Mouse (Mus musculus) layer of hippocampus, adult 9-10 months (tissue): ENCODE data around the gene Ndufb10.

Experiments used
- DNase-seq: peaks from one replicate; pipeline ENCODE4 v3.0.0; 2022; ENCODE audit warnings: low spot score

Gene Ndufb10

DNA sequence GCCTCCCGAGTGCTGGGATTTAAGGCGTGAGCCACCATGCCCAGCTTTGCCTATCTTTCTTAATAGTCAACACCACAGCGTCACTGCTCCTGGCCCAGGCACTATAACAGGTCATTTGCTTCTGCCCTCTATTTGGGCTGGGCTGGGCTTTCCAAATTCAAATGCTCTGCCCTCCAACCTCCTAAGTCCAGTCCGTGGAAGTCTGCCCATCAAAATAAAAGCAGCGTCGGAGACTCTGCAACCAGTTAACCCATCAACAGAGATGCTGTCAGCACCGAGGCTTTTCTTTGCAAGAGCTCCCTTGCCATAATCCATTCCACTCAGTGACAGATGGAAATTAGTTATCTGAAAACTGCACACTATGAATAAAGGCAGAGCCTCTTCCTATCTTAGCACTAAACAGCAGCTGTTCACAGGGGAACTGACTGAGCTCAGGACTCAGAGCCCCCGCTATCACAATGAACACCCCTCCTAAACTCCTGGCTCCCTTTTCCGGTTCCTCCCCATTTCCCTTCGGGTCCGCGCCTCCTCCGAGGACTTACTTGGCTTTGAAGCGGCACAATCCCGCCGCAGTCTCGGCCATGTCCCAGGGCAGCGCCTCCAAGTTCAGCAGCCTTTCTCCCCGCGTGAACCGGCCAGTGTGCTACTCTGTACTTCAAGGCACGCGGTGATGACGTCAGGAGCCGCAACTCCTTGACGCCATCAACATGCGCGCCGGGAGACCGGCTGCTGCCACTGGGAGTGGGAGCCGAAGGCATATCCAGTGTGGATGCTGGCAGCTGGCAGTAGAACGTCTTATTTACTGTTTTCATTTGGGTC is 17.1 kb downstream of the Ndufb10 start, which contains the start of gene Tbl3:
Gene Tbl3 (minus strand): TSS at position 679 of the 819 bp plus-strand sequence.
- peak; percentile 87 for DNase-seq

DNA sequence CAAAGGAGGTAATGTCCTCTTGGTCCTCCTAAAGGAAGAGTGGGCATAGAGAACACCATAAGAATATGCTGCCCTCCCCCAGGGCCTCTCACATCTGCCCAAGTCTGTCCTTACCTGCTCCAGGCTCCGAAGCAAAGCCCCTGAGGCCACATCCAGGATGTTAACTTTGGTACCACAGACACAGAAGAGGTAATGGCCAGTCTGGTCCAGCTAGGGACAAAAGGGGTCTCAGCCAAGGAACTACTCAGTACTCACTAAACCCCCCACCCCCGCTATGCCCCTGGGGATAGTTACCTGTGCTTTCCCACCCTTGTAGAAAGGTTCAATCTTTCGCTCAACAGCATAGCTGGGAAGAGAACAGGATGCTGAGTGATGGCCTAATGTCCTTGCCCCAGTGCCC is 18.5 kb downstream of the Ndufb10 start:
- DNase-seq, result no peak

GRCm38 (mm10) chr17:24701251-24701650 is 23.0 kb downstream of the Ndufb10 start:
- DNase-seq, result no peak

- DNase-seq, result no peak
Measured at GRCm38 (mm10) chr17:24699473-24699872, 24.8 kb downstream of the Ndufb10 start.

- no peak for DNase-seq
Measured at GRCm38 (mm10) chr17:24698715-24699114, 25.6 kb downstream of the Ndufb10 start.

DNA sequence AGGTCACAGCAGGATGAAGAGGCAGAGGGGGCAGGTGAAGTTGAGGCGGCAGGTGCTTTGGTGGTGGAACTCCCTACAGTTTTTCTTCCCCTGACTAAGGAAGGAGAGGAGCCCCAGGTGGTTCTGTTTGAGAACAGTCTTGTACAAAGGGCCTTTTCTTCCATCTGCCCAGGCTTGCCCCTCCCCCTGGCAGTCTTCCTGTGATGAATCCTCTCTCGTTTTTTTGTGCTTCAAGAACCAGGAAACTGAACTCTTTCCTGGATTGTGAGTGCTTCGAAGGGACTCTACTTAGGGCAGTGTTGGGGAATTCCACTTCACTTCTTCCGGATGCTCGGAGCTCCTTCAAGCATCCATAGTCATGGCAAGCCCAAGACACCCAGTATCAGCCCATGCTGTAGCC is 26.3 kb downstream of the Ndufb10 start:
- DNase-seq, result no peak

DNA sequence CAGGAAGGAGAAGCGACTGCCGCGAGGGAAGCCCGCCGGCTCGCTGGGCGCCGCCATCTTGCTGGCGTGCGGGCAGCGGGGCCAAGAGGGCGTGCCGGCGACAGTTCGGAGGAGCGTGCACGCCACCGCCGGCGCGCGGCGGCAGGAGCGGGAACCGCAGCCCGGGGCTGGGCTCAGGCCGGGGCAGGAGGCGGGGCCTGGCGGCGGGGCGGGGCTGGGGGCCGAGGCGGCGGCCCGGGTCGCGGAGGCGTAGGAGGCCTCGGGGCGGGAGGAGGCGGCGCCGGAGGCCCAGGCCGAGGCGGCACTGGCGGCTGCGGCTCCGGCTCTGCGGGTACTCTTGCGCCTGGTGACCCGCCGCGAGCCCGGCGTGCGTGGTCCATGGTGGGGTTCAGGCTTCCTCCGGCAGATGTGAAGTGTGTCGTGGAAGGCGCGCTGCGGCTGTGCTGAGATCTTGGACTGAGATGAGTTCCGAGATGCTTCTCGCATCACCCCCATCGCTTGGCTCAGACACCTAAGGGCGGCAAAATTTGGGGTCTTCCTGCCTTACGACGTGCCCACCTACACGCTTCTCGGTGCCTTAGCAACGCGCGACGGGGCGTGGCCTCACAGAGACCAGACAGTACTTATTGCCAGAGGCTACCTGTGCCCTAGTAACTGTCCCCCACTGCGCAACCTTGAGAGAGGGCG is 28.1 kb downstream of the Ndufb10 start, which contains the start of the genes Gfer and Noxo1:
Gene Gfer (minus strand): TSS at position 146 of the 687 bp plus-strand sequence.
Gene Noxo1 (plus strand): TSS at position 224 of the 687 bp plus-strand sequence.
- DNase-seq, result no peak

DNA sequence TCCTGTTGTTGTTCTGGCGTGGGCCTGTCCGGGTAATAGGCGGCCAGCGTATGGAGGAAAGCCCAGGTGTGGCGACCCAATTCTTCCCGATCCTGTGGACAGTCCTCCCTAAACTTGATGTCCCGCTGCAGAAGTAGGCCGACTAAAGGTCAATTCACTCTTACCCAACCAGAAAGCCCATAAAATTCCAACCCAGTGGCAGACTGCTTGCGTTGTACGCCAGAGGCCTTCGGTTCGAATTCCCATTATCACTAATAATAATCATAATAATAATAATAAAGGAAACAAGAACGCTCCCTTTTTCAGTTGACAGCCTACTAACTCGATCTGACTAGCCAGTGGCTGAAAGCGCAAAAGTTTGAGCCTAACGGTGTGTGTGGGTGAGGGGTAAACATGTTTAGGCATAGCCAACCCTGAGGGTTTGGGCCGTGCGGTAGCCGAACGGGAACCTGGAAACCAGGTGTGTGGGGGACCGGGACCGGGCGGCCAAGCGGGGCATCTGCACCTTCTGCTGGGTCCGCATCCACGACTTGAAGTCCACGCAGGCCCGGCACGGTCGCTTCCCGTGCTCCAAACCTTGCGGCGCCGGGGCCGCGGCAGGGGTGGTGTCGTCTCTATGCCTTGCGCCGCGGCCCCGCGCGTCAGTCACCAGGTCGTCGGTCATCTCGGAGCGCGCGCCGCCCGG is 28.8 kb downstream of the Ndufb10 start:
- no peak for DNase-seq

DNA sequence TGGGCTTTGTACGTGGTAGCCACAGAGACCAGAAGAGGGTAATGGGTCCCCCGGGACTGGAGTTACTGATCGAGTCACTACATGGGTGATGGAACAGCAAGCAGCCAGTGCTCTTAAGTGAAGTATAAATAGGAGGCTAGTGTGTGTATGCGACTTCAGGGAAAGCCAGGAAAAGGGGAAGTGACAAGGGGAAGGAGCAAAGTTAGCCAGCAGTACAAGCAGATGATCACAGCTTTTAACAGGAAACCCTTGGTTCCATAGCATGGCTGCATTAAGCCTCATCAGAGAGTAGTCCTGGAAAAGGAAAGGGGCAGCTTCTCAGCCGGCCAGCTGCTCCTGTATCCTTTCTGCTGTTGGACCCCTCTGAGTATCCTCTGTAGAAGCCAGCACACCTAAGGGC is 31.9 kb downstream of the Ndufb10 start:
- DNase-seq, result no peak

DNA sequence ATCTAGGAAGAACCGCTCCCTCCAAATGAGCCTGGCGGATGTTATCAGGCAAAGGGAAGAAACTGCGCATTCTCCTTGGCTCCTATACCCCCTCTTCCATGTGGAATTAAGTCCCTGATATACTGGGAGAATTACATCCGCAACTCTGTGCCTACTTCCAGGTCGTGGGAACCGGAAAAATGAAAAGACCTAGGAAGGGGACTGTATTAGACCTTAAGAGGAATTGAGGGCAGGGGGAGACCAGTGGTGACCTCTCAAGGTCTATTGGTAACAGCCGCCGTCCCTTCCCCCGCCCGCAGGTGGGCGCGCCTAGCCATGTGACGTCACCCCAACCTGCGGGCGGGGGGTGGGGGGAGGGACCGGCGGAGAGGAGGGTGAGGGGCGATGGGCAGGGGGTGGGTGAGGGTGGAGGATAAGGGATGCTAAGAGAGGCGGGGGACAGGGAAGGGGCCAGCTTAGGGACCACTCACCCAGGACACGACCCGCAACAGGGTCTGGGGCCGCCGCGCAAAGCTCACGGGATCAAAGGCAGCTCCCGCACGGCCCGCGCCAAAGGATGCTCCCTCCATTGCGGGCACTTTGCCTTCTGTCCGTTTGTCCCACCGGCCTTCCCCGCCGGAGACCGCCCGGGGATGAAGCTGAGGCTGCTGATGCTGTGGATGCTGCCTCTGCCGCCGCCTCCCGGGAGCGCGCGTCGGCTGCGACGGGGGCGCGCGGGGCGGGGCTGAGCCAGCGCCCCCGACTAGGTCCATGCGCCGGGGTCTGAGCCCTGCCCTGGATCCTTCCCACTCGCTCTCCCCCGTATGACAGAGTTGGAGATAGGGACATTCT is 34.8 kb downstream of the Ndufb10 start, which contains the start of gene Syngr3:
Gene Syngr3 (minus strand): TSS at position 705 of the 831 bp plus-strand sequence.
- DNase-seq, result no peak

- DNase-seq, result no peak
Measured at GRCm38 (mm10) chr17:24687599-24687998, 36.7 kb downstream of the Ndufb10 start.

GRCm38 (mm10) chr17:24687146-24687595 is 37.1 kb downstream of the Ndufb10 start:
- DNase-seq, result no peak

DNA sequence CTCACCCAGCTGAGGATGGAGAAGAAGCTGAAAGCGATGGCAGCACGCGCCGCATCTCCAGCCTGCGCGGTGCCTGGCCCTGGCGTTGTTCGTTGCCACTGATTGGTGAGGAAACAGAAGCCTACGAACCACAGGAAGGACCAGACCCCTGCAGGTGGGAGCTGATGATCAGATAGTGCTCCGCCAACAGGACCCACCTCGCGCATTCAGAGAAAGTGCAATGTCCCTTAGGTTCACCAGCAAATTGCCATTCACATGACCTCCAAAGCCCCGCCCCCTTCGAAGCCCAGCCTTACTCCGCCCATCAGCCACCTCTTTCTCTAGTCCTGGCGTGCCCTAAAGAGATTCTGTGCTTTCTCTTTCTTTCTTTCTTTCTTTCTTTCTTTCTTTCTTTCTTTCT is 37.8 kb downstream of the Ndufb10 start:
- no peak for DNase-seq

DNA sequence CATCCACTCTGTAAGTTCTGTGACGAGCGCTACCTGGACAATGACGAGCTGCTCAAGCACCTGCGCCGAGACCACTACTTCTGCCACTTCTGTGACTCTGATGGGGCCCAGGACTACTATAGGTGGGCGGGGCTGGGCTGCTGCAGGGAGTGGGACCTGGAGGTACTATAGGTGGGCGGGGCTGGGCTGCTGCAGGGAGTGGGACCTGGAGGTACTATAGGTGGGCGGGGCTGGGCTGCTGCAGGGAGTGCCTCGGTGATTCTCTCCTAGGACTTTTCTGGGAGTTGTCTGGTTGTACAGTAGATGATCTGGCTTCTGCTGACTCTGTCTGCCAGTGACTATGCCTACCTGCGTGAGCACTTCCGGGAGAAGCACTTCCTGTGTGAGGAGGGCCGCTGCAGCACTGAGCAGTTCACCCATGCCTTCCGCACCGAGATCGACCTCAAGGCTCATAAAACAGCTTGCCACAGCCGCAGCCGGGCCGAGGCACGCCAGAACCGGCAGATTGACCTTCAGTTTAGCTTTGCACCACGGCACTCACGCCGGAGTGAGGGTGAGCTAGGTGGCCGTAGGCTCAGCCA is 46.7 kb downstream of the Ndufb10 start:
- no peak for DNase-seq

DNA sequence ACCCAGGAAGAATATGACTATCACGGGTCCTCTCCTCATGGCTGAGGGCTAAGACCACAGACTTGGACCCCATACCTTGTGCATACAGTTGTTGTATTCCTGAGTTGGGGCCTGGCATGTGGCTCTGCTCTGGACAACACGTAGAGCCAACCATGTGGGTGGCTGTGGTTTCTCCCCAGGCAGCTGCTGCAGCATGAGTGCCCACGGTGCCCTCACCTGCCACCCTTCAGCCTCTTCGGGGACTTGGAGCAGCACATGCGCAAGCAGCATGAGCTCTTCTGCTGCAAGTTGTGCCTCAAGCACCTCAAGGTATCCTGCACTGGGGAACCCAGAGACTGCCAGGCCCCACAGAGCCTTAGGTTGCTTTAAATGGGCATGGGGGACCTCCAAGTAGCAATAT is 47.4 kb downstream of the Ndufb10 start:
- DNase-seq, result no peak

- no peak for DNase-seq
Measured at GRCm38 (mm10) chr17:24676187-24676586, 48.1 kb downstream of the Ndufb10 start.

DNA sequence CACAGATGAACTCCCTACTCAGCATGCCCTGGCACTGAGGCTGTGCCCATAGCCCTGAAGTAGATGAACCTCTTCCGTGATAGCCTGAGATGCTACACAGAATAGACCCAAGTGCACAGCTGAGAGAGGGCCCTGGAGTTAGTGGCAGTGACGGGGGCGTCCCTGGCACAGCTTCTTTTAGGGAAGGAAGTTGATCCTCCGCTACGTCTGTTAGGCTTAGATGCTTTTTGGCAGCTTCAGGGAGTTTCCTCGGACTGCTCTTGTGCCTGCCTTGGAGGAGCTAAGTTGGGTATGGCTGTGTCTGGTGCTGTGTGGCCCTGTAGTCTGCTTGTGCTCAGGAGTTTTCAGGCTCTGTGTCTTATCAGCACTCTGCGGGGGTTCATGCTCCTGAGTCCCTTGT is 50.0 kb downstream of the Ndufb10 start:
- DNase-seq, result no peak

- DNase-seq, result no peak
Measured at GRCm38 (mm10) chr17:24672141-24672540, 52.1 kb downstream of the Ndufb10 start.
